Mouse (Mus musculus) stomach, postnatal 0 days (tissue): Measurements from ENCODE around the gene Pak1ip1.

Experiments
- CTCF ChIP-seq: IDR thresholded peaks from 2 replicates; pipeline ENCODE4 v1.5.1; 2016; ENCODE audit warnings: antibody characterized with exemption, low read depth, mild to moderate bottlenecking, moderate library complexity
- EP300 ChIP-seq: optimal IDR thresholded peaks from 2 replicates; pipeline ENCODE3; 2016; ENCODE audit warnings: antibody characterized with exemption

- no peak for TF ChIP-seq CTCF
- TF ChIP-seq EP300 = no peak
Observed at GRCm38 (mm10) chr13:40953231-40953630, 47.6 kb upstream of the Pak1ip1 start.
